Mouse (Mus musculus) thymus, postnatal 10 days (tissue): Measurements from ENCODE around the gene Ssh2.
A peak's percentile ranks its signal among the peaks of the same experiment; 100 is the strongest.

Source experiments
- DNase-seq, 2 experiments: peaks; one replicate each; pipeline ENCODE4 v3.0.0; 2021; ENCODE audit warnings: low spot score in 2 of 2

Gene Ssh2

GRCm38 (mm10) chr11:77406329-77406728, 190.2 kb downstream of the Ssh2 start:
- DNase-seq: no peak

GRCm38 (mm10) chr11:77409879-77410278, 193.8 kb downstream of the Ssh2 start:
- no peak for DNase-seq

- no peak for DNase-seq
Measured at GRCm38 (mm10) chr11:77411284-77411683, 195.2 kb downstream of the Ssh2 start.

GRCm38 (mm10) chr11:77414141-77414839, 198.2 kb downstream of the Ssh2 start:
- no peak for DNase-seq

GRCm38 (mm10) chr11:77416212-77417000, 200.3 kb downstream of the Ssh2 start:
- no peak for DNase-seq

DNA sequence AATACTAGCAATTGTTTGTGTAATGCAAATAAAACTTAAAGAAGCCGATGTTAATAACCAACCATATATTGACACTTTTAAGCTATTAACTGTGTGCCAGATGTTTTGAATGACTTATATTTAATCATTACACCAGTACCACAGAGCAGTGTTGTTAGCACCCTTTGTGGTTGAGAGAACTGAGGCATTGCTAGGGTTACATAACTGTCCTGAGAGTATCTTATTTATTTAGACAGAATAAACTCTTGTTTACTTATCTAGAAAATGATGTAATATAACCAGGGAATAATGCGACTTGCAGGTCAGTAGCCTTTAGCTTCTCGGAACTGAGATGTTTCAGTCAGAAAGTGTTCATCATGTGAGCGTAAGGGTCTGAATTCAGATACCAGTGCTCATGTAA, 201.9 kb downstream of the Ssh2 start:
- DNase-seq: no peak

DNA sequence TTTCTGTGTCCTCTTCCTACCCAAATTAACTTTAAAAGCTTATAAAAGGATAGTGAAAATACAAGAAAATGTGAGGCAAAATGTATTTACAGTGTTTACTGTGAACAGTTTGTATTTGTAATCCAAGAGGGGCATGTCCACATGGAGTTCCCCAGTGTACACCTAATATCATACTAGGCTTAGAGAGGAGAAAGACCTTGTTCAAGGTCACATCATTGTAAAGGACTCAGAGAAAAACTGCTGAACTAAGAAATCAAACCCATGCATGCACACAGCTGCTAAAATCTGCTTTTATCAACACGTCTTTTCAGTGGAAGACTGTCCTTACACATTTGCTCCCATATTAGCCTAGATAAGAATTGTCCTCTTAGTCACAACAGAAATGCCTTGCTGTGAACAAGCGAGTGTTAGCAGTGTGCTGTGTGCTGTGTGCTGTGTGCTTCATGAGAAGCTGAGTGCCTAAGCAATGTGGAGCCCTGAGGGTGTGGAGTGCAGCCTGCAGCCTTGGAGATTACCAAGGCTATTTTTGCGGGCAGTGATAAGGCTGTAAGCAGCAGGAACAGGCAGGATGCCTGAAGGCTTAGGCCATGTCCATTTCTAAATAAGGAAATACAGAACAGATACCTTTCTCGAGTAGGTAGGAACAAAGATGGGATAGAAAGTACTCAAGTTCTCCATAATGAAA, 207.2 kb downstream of the Ssh2 start:
- DNase-seq: no peak

GRCm38 (mm10) chr11:77428446-77428845, 212.4 kb downstream of the Ssh2 start:
- DNase-seq: no peak

- DNase-seq: no peak
Measured at GRCm38 (mm10) chr11:77437026-77437425, 220.9 kb downstream of the Ssh2 start.

DNA sequence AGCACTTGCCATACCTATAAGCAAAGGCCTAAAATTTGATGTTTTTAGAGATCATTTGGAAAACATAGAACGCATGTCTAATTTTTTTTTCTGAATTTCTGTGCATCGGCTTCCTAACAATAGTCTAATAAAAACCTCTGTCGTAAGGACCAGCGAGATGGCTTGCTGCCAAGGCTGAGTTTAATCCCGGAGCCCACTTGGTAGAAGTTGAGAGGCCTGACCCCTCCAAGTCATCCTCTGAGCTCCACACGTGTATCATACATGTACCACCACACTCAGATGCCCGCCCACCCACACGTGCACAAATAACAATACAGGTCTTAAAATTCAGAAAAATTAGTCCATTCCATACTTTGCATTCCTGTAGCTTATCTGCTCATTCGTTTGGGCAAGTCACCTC, 224.0 kb downstream of the Ssh2 start:
- no peak for DNase-seq

DNA sequence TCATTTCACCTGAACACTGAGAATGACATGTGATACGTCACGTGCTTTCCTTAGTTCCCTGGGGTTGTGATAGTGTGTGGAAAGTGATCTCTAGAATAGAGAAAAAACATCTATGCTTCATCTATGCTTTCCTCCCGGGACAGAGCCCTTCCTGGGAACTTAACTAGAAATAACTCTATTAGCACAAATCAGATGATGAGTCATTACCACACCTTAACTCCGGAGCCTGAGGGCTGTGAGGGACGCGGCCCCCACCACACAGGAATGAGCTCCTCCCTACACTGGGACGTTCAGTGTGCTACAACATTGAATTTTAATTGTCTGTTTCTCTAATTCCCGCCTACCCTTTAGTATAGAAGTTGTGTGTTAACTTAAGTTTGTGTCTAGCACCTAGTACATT, 224.9 kb downstream of the Ssh2 start:
- DNase-seq: no peak

- DNase-seq: no peak
Measured at GRCm38 (mm10) chr11:77442186-77443170, 226.4 kb downstream of the Ssh2 start.

DNA sequence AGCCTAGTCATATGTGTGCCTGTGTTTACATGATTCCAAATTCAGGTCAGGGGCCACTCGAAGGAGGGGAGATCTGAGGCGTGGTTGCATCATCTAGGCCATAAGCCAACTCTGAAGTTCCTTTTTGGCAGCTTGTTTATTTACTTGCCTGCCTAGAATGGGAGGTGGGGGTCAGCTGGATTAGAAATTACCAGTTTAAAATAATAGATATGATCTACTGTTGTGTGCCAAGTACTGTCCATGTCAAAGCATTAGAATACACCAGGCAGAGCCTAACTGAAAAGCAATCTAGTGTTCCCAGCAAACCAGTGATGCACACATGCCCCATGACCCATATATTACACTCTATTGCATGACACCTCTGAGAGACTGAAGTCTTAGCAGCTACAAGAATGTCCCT, 228.9 kb downstream of the Ssh2 start:
- DNase-seq: no peak

- peak; percentile 74 to 80 for DNase-seq
Measured at GRCm38 (mm10) chr11:77446628-77447041, 230.5 kb downstream of the Ssh2 start.

DNA sequence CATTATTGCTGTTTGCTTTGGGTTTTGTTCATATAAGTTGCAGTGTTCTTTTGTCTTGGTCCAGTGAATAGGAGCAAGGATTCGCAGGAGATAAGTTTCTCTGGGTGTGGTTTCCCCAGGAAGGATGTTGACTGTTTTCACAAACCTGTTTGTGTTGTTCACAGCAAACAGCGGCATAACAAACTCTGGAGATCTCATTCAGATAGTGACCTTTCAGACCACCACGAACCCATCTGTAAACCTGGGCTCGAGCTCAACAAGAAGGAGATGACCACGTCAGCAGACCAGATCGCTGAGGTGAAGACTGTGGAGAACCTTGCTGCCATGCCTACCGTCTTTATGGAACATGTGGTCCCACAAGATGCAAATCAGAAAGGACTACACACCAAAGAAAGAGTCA, 233.1 kb downstream of the Ssh2 start:
- no peak for DNase-seq

- DNase-seq: no peak
Measured at GRCm38 (mm10) chr11:77451670-77452069, 235.6 kb downstream of the Ssh2 start.

DNA sequence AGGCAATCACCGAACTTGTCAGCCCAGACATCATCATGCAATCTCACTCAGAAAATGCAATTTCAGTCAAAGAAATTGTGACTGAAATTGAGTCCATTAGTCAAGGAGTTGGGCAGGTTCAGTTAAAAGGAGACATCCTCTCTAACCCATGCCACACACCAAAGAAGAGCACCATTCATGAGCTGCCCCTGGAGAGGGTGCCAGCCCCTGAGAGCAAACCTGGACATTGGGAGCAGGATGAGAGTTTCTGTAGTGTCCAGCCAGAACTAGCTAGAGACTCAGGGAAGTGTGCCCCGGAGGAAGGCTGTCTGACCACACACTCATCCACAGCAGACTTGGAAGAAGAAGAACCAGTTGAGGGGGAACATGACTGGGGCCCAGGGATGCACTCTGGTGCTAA, 237.3 kb downstream of the Ssh2 start:
- no peak for DNase-seq

- no peak for DNase-seq
Measured at GRCm38 (mm10) chr11:77455770-77456510, 239.9 kb downstream of the Ssh2 start.

- DNase-seq: no peak
Measured at GRCm38 (mm10) chr11:77456866-77457265, 240.8 kb downstream of the Ssh2 start.

GRCm38 (mm10) chr11:77461856-77462255, 245.8 kb downstream of the Ssh2 start:
- no peak for DNase-seq
